21 mouse cellular contexts compared by ENCODE assay signal in the genomic region with DNA sequence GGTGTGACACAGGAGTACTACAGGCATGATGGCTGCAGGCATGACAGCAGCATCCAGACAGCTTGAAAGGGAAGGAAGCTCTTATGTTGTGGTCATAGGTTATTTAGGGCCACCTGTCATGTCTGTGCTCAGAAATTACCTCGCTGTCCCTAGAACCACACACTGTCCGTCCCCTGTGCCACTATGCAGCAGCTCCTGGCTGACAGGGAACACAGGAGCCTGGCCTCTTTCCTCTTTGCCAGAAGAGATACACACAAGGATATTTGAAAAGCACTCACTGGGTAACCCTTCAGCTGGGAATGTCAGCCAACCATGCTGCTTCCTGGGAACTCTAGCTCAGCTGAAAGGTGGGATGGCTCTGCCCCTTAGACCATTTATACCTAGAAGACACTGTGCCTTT.
DNase-seq lines count a peak whose midpoint lies in the region; ATAC-seq and TF ChIP-seq lines count a peak whose summit lies in the region.
"Had no signal": no experiment of that assay in that cellular context is flagged by ENCODE, and none has a peak within 500 bp of the region (broad histone marks: within the 10 kb centered on the region; RNA-seq: fewer than 3 reads in every experiment).

No protein-coding gene starts in this region.

- TF ChIP-seq POLR2A in myocyte (IDR thresholded peaks at IDR 0.05; ENCODE audit: insufficient read length, low read depth): no peak

- H3K9ac ChIP-seq in hindbrain, embryonic 14.5 days: no peak overlapping the region
- H3K9ac ChIP-seq: embryonic facial prominence, embryonic 15.5 days; kidney, embryonic 15.5 days; limb, embryonic 15.5 days; liver, embryonic 14.5 days; lung, embryonic 14.5 days had no signal

- peaks cover 71% of the 10 kb centered on the region for H3K79me2 ChIP-seq in myocyte (ENCODE audit: control insufficient read depth, insufficient read depth)

- no peak overlapping the region for H3K4me3 ChIP-seq in hindbrain, embryonic 10.5 days
- H3K4me3 ChIP-seq in hindbrain, embryonic 14.5 days (replicated peaks; ENCODE audit: low read length): no peak overlapping the region
- peak overlapping the region; percentile 62 for H3K4me3 ChIP-seq in megakaryocyte, embryonic 14.5 days (replicated peaks)
- H3K4me3 ChIP-seq in myocyte: no peak overlapping the region
- H3K4me3 ChIP-seq: embryonic facial prominence, embryonic 15.5 days; kidney, embryonic 15.5 days; limb, embryonic 15.5 days had no signal

- H3K27me3 ChIP-seq in hindbrain, embryonic 10.5 days (ENCODE audit: insufficient read depth, poor library complexity, severe bottlenecking): no peaks in the 10 kb centered on the region
- no peaks in the 10 kb centered on the region for H3K27me3 ChIP-seq in hindbrain, embryonic 14.5 days (ENCODE audit: control insufficient read depth, insufficient read depth, low read length)
- H3K27me3 ChIP-seq in megakaryocyte, embryonic 14.5 days (replicated peaks): no peaks in the 10 kb centered on the region
- H3K27me3 ChIP-seq in myocyte (ENCODE audit: control insufficient read depth, insufficient read depth, insufficient read length): no peaks in the 10 kb centered on the region
- H3K27me3 ChIP-seq: embryonic facial prominence, embryonic 15.5 days; kidney, embryonic 15.5 days; limb, embryonic 15.5 days had no signal

- no peak for ATAC-seq in hindbrain, embryonic 14.5 days (ENCODE audit: low FRiP score)
- no peak for ATAC-seq in megakaryocyte, adult 5-6 weeks (ENCODE audit: poor library complexity, severe bottlenecking)
- 0 out of 2 replicates have a peak, but pooled peaks have one; percentile 4 for ATAC-seq in common myeloid progenitor, adult 5-6 weeks (replicated peaks; ENCODE audit: low read depth, poor library complexity, severe bottlenecking)
- ATAC-seq: activated CD4-positive, CD25-positive, alpha-beta regulatory T cell, adult 4 months; forebrain, embryonic 16.5 days had no signal

- no peak for DNase-seq in hindbrain, embryonic 10.5 days (ENCODE audit: low spot score)
- DNase-seq in hindbrain, embryonic 14.5 days (ENCODE audit: low spot score): no peak
- no peak for DNase-seq in testis, postnatal 14 days (ENCODE audit: low spot score)
- DNase-seq: adrenal gland, postnatal 10 days; cerebellum, adult 8-10 months; cerebellum, postnatal 36 days; gastrocnemius, postnatal 14 days; left cerebral cortex, postnatal 4 days; lung, embryonic 14.5 days; lung, postnatal 36 days had no signal

- no peak overlapping the region for H3ac ChIP-seq in myocyte (ENCODE audit: control insufficient read depth, insufficient read length)

- H3K9me3 ChIP-seq in hindbrain, embryonic 10.5 days: no peaks in the 10 kb centered on the region
- no peaks in the 10 kb centered on the region for H3K9me3 ChIP-seq in hindbrain, embryonic 14.5 days (ENCODE audit: control insufficient read depth, low read length)
- no peaks in the 10 kb centered on the region for H3K9me3 ChIP-seq in megakaryocyte, embryonic 14.5 days
- H3K9me3 ChIP-seq: embryonic facial prominence, embryonic 15.5 days; kidney, embryonic 15.5 days; limb, embryonic 15.5 days had no signal

- WGBS in hindbrain, embryonic 10.5 days: 76% methylated on average over 2 of the region's 2 CpGs
- WGBS in hindbrain, embryonic 14.5 days: 79% methylated on average over 2 of the region's 2 CpGs

- H3K36me3 ChIP-seq in hindbrain, embryonic 10.5 days: no peaks in the 10 kb centered on the region
- no peaks in the 10 kb centered on the region for H3K36me3 ChIP-seq in hindbrain, embryonic 14.5 days (replicated peaks; ENCODE audit: control insufficient read depth, insufficient read depth)
- H3K36me3 ChIP-seq in megakaryocyte, embryonic 14.5 days (replicated peaks; ENCODE audit: low read length): peaks cover 60% of the 10 kb centered on the region
- H3K36me3 ChIP-seq in myocyte (ENCODE audit: control insufficient read depth, insufficient read depth): peaks cover 9% of the 10 kb centered on the region
- H3K36me3 ChIP-seq: embryonic facial prominence, embryonic 15.5 days; kidney, embryonic 15.5 days; limb, embryonic 15.5 days had no signal

- peak overlapping the region; percentile 45; the same call in 1 of the 2 replicates for H3K27ac ChIP-seq in hindbrain, embryonic 10.5 days
- no peak overlapping the region for H3K27ac ChIP-seq in hindbrain, embryonic 14.5 days
- H3K27ac ChIP-seq: embryonic facial prominence, embryonic 15.5 days; limb, embryonic 15.5 days; liver, embryonic 14.5 days; stomach, postnatal 0 days had no signal

- peaks cover 75% of the 10 kb centered on the region for H3K4me1 ChIP-seq in hindbrain, embryonic 10.5 days (replicated peaks)
- peaks cover 43% of the 10 kb centered on the region for H3K4me1 ChIP-seq in hindbrain, embryonic 14.5 days (replicated peaks; ENCODE audit: control insufficient read depth, insufficient read depth, low read length)
- H3K4me1 ChIP-seq in megakaryocyte, embryonic 14.5 days: peaks cover 90% of the 10 kb centered on the region

- no peak overlapping the region for H3K4me2 ChIP-seq in hindbrain, embryonic 14.5 days (replicated peaks)
- peak overlapping the region; percentile 51 for H3K4me2 ChIP-seq in myocyte (ENCODE audit: low read depth)
- H3K4me2 ChIP-seq: embryonic facial prominence, embryonic 15.5 days; kidney, embryonic 15.5 days; limb, embryonic 15.5 days; lung, embryonic 14.5 days had no signal

TF ChIP-seq in myocyte, 11 proteins besides CTCF, POLR2A, EP300 and RAD21:
- TF ChIP-seq TCF3 (IDR thresholded peaks at IDR 0.05; ENCODE audit: insufficient read length, low read depth) (no peak), POLR2AphosphoS2 (IDR thresholded peaks at IDR 0.05; ENCODE audit: insufficient read length, low read depth) (peak; percentile 5)
